Mouse (Mus musculus): ENCODE results near the gene Them5. TPM values are rescaled to one million over a fixed set of nuclear protein-coding genes. Genes with fewer than 3 reads are reported as not detected.
A peak's percentile ranks its signal among the peaks of the same experiment; 100 is the strongest.

Gene Them5
- polyA plus RNA-seq (2014; fragmentation: Nextera tagmentation; extraction: Ambion mirVana), result 0.80 and 0.86 TPM in 2 replicates

DNA sequence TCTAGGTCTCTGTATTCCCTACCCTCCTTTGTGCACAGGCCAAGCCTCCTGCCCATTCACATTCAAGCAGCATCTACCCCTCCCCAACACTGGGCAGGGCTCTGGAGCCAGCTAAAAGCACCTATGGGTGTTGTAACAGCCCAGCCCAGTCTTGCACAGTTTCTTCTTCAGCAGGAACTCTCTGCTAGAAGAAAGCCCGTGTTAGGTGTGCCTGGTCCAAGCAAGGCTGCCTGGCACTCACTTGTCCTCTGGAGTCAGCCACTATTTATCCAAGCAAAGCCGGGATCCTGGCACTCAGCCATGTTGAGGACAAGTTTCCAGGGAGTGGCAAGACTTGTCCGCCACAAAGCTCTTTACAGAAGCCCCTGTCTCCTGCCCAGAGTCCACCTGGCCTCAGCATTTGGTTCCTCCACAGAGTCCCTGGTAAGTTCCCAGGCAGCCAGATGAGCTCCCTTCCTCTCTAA lies at the start of gene Them5:
Them5 (plus strand) TSS at position 141 of the 464 bp plus-strand sequence.
- Histone ChIP-seq H3K27me3 (replicated peaks; ENCODE audit: control insufficient read depth, insufficient read depth, low read length) (no peaks in the 10 kb centered on the region), H3K4me1 (ENCODE audit: control insufficient read depth, insufficient read depth, low read length) (no peaks in the 10 kb centered on the region), H3K9ac (ENCODE audit: low read length) (no peak within 1 kb of the TSS), H3K27ac (ENCODE audit: low read depth, low read length) (peak within 1 kb of the TSS; percentile 65), H3K9me3 (replicated peaks; ENCODE audit: control insufficient read depth, low read length) (no peaks in the 10 kb centered on the region), H3K36me3 (ENCODE audit: control insufficient read depth, insufficient read depth, low read length) (no peaks in the 10 kb centered on the region), H3K4me3 (ENCODE audit: low read depth, low read length) (no peak within 1 kb of the TSS), H3K4me2 (ENCODE audit: low read length) (no peak within 1 kb of the TSS)
- DNase-seq (ENCODE audit: low spot score) (no peak), ATAC-seq (peak; percentile 29; the same call in 1 of the 2 replicates)
- 57% methylated on average over 3 of the region's 3 CpGs for WGBS

DNA sequence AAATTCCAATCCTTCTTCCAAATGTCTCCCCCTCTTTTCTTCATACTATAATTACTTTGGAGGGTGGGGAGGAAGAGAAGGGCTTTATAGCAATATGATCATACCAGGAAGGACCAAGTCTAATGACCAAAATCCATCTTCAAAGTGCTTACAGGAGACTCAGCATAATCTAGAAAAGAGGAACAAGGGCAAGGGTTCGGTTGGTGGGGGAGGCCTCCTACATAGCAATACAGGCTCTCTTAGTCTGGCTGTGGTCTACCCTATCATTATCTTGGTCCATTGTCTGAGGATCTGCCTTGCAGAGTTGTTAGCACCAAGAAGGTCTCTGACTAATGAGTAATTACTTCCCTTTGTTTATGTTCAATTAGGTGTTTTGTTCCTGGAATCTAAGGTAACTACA lies 36.4 kb upstream of the Them5 start:
- H3K27me3 ChIP-seq (replicated peaks; ENCODE audit: control insufficient read depth, insufficient read depth, low read length), result no peaks in the 10 kb centered on the region
- H3K9me3 ChIP-seq (replicated peaks; ENCODE audit: control insufficient read depth, low read length), result no peaks in the 10 kb centered on the region
- H3K4me3 ChIP-seq (ENCODE audit: low read depth, low read length), result no peak overlapping the region
- H3K4me2 ChIP-seq (ENCODE audit: low read length), result no peak overlapping the region
- WGBS, result 59% methylated on average over 1 of the region's 1 CpGs
- H3K9ac ChIP-seq (ENCODE audit: low read length), result no peak overlapping the region
- ATAC-seq (no peak), DNase-seq (ENCODE audit: low spot score) (no peak)
- no peaks in the 10 kb centered on the region for H3K36me3 ChIP-seq (ENCODE audit: control insufficient read depth, insufficient read depth, low read length)
- H3K27ac ChIP-seq (ENCODE audit: low read depth, low read length), result no peak overlapping the region
- no peaks in the 10 kb centered on the region for H3K4me1 ChIP-seq (ENCODE audit: control insufficient read depth, insufficient read depth, low read length)

DNA sequence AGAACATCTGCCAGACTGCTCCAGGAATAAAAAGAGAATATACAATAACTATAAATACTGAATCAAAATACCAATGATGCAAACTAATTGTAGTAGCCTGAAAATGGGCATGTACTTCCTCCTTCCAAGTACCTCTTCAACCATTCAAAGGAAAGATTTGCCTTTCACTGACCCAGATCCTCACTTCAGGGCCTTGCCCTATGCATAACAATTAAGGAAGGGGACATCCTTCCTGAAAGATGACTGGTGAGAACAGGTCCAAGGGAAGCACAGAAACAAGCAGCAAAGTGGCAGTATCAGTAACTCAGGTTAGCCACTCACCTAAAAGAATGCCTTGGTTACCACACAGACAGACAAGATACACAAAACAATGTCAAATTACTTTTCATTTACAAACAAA lies 34.9 kb upstream of the Them5 start:
- H3K4me1 ChIP-seq (ENCODE audit: control insufficient read depth, insufficient read depth, low read length), result peaks cover 4% of the 10 kb centered on the region; the same call in 1 of the 2 replicates
- no peak for DNase-seq (ENCODE audit: low spot score)
- no peaks in the 10 kb centered on the region for H3K36me3 ChIP-seq (ENCODE audit: control insufficient read depth, insufficient read depth, low read length)
- no peaks in the 10 kb centered on the region for H3K27me3 ChIP-seq (replicated peaks; ENCODE audit: control insufficient read depth, insufficient read depth, low read length)
- no peaks in the 10 kb centered on the region for H3K9me3 ChIP-seq (replicated peaks; ENCODE audit: control insufficient read depth, low read length)
- H3K4me3 ChIP-seq (ENCODE audit: low read depth, low read length), result no peak overlapping the region
- no peak overlapping the region for H3K27ac ChIP-seq (ENCODE audit: low read depth, low read length)
- ATAC-seq, result no peak
- H3K4me2 ChIP-seq (ENCODE audit: low read length), result no peak overlapping the region
- no peak overlapping the region for H3K9ac ChIP-seq (ENCODE audit: low read length)

DNA sequence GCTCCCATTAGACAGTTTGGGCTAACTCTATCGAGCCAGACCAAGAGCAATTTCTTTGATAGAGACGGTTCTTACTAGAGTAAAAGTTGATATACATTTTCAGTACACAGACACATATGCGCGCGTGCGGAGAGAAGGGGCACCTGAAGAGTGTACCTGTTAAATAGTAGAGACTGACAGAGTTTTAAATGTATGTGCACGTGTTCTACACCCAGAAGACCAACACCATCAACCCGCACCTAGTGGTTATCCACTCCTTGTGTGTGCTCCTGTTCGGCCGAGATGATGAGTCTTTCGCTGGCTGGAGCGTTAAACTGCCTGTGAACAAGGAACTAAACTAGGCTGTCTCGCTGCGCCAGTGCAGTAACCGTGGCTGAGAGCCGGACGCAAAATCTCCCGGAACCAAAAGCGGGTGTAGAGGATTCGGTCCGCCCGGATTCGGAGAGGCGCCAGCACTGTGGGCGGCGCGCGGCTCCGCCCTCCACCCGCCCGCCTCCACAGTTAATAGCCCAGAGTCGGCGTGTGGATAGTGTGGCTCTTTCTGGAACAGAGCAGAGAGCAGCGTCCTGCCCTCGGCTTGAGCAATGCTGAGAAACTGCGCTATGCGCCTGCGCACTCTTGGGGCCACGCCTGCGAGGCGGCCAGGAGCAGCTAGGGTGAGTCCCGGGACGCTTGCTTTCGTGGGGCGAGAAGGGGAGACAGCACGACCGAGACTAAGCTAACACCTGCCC lies 32.1 kb upstream of the Them5 start, which contains the start of gene Them4:
Them4 (plus strand) TSS at position 457 of the 731 bp plus-strand sequence.
- peak; percentile 98 for ATAC-seq
- 2% methylated on average over 47 of the region's 47 CpGs for whole genome bisulfite sequencing
- no peaks in the 10 kb centered on the region for H3K36me3 ChIP-seq (ENCODE audit: control insufficient read depth, insufficient read depth, low read length)
- H3K4me3 ChIP-seq (ENCODE audit: low read depth, low read length), result peak within 1 kb of the TSS; percentile 48
- H3K9me3 ChIP-seq (replicated peaks; ENCODE audit: control insufficient read depth, low read length), result no peaks in the 10 kb centered on the region
- peak within 1 kb of the TSS; percentile 72 for H3K9ac ChIP-seq (ENCODE audit: low read length)
- H3K27ac ChIP-seq (ENCODE audit: low read depth, low read length), result peak within 1 kb of the TSS; percentile 40
- peaks cover 4% of the 10 kb centered on the region; the same call in 1 of the 2 replicates for H3K4me1 ChIP-seq (ENCODE audit: control insufficient read depth, insufficient read depth, low read length)
- peak; percentile 95 for DNase-seq (ENCODE audit: low spot score)
- no peaks in the 10 kb centered on the region for H3K27me3 ChIP-seq (replicated peaks; ENCODE audit: control insufficient read depth, insufficient read depth, low read length)
- peak within 1 kb of the TSS; percentile 57 for H3K4me2 ChIP-seq (ENCODE audit: low read length)

DNA sequence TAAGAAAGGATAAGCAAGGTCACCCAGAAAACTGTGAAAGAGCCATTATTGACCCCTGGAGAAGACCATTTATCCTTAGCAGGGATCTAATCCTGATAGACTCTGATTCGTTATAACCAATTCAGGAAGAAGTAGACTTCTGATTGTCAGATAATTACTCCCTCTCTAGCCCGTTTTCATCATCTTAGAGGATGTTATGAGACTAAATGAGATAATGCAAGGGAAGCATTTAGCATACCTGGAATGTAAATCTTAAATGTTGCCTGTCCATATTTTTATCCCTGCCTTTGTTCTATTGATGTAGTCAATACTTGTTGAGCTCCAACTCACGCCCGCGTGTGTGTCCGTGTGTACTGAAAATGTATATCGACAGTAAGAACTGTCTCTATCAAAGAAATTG lies 31.4 kb upstream of the Them5 start:
- Histone ChIP-seq H3K4me2 (ENCODE audit: low read length) (peak overlapping the region; percentile 57), H3K9ac (ENCODE audit: low read length) (peak overlapping the region; percentile 72), H3K9me3 (replicated peaks; ENCODE audit: control insufficient read depth, low read length) (no peaks in the 10 kb centered on the region), H3K36me3 (ENCODE audit: control insufficient read depth, insufficient read depth, low read length) (no peaks in the 10 kb centered on the region), H3K4me3 (ENCODE audit: low read depth, low read length) (peak overlapping the region; percentile 48), H3K27me3 (replicated peaks; ENCODE audit: control insufficient read depth, insufficient read depth, low read length) (no peaks in the 10 kb centered on the region), H3K27ac (ENCODE audit: low read depth, low read length) (peak overlapping the region; percentile 40), H3K4me1 (ENCODE audit: control insufficient read depth, insufficient read depth, low read length) (peaks cover 4% of the 10 kb centered on the region; the same call in 1 of the 2 replicates)
- no peak; the same call in 1 of the 2 replicates for ATAC-seq
- peak; percentile 17 for DNase-seq (ENCODE audit: low spot score)
- WGBS, result 52% methylated on average over 7 of the region's 7 CpGs

DNA sequence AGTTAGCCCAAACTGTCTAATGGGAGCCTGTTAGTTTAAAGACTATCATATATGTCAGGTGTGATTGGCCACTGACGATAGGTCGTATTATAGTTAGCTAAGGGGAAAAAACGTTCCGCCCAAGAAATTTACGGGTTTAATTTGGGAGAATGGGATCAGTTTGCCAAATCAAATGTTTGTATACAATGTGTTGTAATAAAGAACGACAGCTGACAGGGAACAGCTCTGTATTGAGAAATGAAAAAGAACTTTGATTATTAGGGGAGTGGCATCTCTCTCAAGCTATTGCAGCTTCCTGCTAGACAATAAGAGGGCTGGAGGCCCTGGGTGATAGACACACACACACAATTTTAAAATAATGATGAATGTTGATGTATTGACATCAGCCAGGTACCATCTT lies 31.0 kb upstream of the Them5 start:
- no peaks in the 10 kb centered on the region for H3K9me3 ChIP-seq (replicated peaks; ENCODE audit: control insufficient read depth, low read length)
- ATAC-seq, result no peak
- no peak overlapping the region for H3K27ac ChIP-seq (ENCODE audit: low read depth, low read length)
- peak overlapping the region; percentile 57 for H3K4me2 ChIP-seq (ENCODE audit: low read length)
- H3K27me3 ChIP-seq (replicated peaks; ENCODE audit: control insufficient read depth, insufficient read depth, low read length), result no peaks in the 10 kb centered on the region
- H3K9ac ChIP-seq (ENCODE audit: low read length), result peak overlapping the region; percentile 72; the same call in 1 of the 2 replicates
- DNase-seq (ENCODE audit: low spot score), result no peak
- no peaks in the 10 kb centered on the region for H3K36me3 ChIP-seq (ENCODE audit: control insufficient read depth, insufficient read depth, low read length)
- peaks cover 4% of the 10 kb centered on the region; the same call in 1 of the 2 replicates for H3K4me1 ChIP-seq (ENCODE audit: control insufficient read depth, insufficient read depth, low read length)
- peak overlapping the region; percentile 48 for H3K4me3 ChIP-seq (ENCODE audit: low read depth, low read length)
- WGBS, result 72% methylated on average over 6 of the region's 6 CpGs

DNA sequence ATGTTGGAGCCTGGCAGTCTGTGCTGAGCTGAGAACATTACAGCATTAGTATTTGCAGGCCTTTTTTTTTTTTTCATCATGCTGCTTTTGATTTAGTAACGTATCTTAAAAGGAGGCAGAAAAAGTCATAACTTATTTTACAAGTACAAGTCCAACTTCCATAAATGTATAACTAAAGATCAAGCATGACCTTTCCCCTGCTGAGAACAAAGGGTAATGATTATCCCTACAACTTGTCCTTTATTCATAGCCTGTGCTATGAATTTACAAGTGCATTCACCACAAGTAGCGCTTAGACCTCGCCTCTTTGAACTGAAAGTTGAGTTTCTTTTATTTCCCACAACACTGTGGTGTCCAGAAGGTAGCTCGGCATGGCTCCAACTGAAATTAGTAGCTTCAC lies 30.5 kb upstream of the Them5 start:
- Histone ChIP-seq H3K9me3 (replicated peaks; ENCODE audit: control insufficient read depth, low read length) (no peaks in the 10 kb centered on the region), H3K27ac (ENCODE audit: low read depth, low read length) (no peak overlapping the region), H3K4me1 (ENCODE audit: control insufficient read depth, insufficient read depth, low read length) (peaks cover 4% of the 10 kb centered on the region; the same call in 1 of the 2 replicates), H3K27me3 (replicated peaks; ENCODE audit: control insufficient read depth, insufficient read depth, low read length) (no peaks in the 10 kb centered on the region), H3K36me3 (ENCODE audit: control insufficient read depth, insufficient read depth, low read length) (no peaks in the 10 kb centered on the region), H3K4me2 (ENCODE audit: low read length) (no peak overlapping the region), H3K4me3 (ENCODE audit: low read depth, low read length) (no peak overlapping the region), H3K9ac (ENCODE audit: low read length) (no peak overlapping the region)
- ATAC-seq, result no peak
- WGBS, result 86% methylated on average over 4 of the region's 4 CpGs
- DNase-seq (ENCODE audit: low spot score), result peak; percentile 4

DNA sequence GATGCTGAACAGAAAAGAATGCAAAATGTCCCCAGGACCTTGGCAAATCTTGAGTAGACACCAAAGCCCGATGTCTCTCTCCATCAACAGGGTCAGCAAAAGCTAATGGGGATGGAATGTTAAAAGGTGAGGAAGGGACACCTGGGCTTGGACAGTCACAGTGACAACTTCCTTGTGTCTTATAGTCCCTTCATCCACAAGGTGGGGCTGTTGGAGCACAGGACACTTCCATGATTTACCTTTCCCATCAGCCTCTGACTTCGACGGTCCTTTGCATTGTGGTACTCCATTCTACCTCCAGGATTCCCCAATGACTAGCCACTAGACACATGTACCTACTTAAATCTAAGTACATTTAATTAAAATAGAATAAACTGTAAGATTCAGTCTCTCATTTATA lies 13.2 kb upstream of the Them5 start:
- no peak overlapping the region for H3K9ac ChIP-seq (ENCODE audit: low read length)
- peaks cover 20% of the 10 kb centered on the region; the same call in 1 of the 2 replicates for H3K36me3 ChIP-seq (ENCODE audit: control insufficient read depth, insufficient read depth, low read length)
- H3K4me1 ChIP-seq (ENCODE audit: control insufficient read depth, insufficient read depth, low read length), result no peaks in the 10 kb centered on the region
- H3K4me3 ChIP-seq (ENCODE audit: low read depth, low read length), result no peak overlapping the region
- H3K27ac ChIP-seq (ENCODE audit: low read depth, low read length), result no peak overlapping the region
- DNase-seq (ENCODE audit: low spot score) (no peak), ATAC-seq (no peak)
- WGBS, result 60% methylated on average over 3 of the region's 3 CpGs
- H3K9me3 ChIP-seq (replicated peaks; ENCODE audit: control insufficient read depth, low read length), result no peaks in the 10 kb centered on the region
- H3K4me2 ChIP-seq (ENCODE audit: low read length), result no peak overlapping the region
- no peaks in the 10 kb centered on the region for H3K27me3 ChIP-seq (replicated peaks; ENCODE audit: control insufficient read depth, insufficient read depth, low read length)

DNA sequence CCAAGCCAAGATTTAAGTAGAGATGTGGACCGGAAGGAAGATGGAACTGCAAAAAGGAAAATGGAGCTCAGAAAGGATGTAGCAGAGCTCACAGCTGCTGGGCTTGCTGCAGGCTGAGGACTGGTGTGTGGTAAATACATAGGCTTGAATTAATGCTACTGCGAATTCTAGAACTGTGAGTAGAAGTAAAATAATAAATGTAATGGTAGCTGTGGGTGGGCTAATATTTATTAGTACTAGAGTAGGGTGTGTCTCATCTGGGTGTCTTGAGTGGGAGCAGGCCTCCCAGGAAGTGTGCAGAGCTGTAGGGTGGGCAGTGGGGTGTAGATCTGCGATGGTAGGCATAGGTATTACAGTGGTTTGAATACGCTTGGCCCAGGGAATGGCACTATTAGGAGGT lies 7.5 kb upstream of the Them5 start:
- Histone ChIP-seq H3K4me3 (ENCODE audit: low read depth, low read length) (no peak overlapping the region), H3K27me3 (replicated peaks; ENCODE audit: control insufficient read depth, insufficient read depth, low read length) (no peaks in the 10 kb centered on the region), H3K27ac (ENCODE audit: low read depth, low read length) (no peak overlapping the region), H3K36me3 (ENCODE audit: control insufficient read depth, insufficient read depth, low read length) (peaks cover 11% of the 10 kb centered on the region; the same call in 1 of the 2 replicates), H3K4me2 (ENCODE audit: low read length) (no peak overlapping the region), H3K9me3 (replicated peaks; ENCODE audit: control insufficient read depth, low read length) (no peaks in the 10 kb centered on the region), H3K9ac (ENCODE audit: low read length) (no peak overlapping the region), H3K4me1 (ENCODE audit: control insufficient read depth, insufficient read depth, low read length) (no peaks in the 10 kb centered on the region)
- 95% methylated on average over 4 of the region's 4 CpGs for WGBS
- no peak for ATAC-seq
- no peak for DNase-seq (ENCODE audit: low spot score)
